Mouse (Mus musculus) gastrocnemius, adult 2 months (tissue): ENCODE measurements at regions not wholly inside any gene's neighbourhood (a gene's known extent, or its start where the extent isn't known, plus 50 kb on each side); places are given as distances from the start of the nearest gene placed in this dataset.

Experiments
- DNase-seq: peaks from one replicate; pipeline ENCODE4 v3.0.0; 2022
- H3K27ac ChIP-seq: fragments of 200-600 bp; 2 replicates; pipeline ENCODE4 v1.8.1; 2022; ENCODE audit warnings: mild to moderate bottlenecking
- H3K4me3 ChIP-seq: fragments of 200-600 bp; 2 replicates; pipeline ENCODE4 v1.8.1; 2022; ENCODE audit warnings: mild to moderate bottlenecking, moderate library complexity
- CTCF ChIP-seq: fragments of 200-600 bp; IDR thresholded peaks from 2 replicates; pipeline ENCODE4 v1.8.1; 2022; ENCODE audit warnings: antibody characterized with exemption, mild to moderate bottlenecking, moderate library complexity
- intact Hi-C: fragments of 180-260 bp; cut with DNase I; formaldehyde crosslinking; loops from one replicate; pipeline ENCODE4 v1.15.1; 2025

DNA sequence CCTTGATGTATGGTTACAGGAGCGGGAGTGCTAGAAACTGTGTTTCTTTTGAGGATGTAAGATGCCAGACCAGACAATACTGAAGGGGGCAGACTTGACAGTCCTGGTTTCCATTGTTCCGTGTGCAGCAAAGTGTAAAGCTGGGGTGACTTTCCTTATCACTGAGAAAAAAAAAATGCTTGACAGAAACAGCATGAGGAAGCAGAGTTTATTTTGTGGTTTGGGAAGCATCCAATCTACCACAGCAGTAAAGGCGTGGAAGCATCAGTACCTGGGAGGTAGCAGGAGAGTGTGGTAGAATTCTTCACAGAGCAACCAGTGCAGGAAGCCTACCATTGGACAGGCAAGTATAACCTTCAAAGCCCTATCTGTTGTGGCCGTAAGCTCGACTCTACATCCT is 322.3 kb downstream of the Mycn start:
- intact Hi-C loops = no loop called here
- DNase-seq = no peak
- H3K27ac ChIP-seq = no peak overlapping the region
- H3K4me3 ChIP-seq = no peak overlapping the region
- TF ChIP-seq CTCF = no peak

DNA sequence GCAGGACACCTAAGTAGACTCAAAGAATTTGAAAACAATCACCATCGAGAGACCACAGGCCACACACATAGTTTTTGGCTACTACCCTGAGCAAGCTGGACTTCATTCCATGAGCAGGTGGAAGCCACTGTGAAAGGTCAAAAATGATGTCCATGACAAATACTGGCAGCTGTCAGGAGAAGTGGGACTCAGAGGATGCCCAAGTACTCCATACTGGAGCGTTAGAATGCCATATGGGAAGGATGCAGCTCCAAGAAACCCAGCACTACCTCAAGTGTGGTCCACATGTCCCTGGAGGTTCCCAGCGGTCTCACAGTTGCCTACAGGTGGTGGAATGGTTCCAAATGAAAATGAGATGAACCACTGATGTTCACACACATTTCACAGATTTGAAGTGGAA is 329.2 kb downstream of the Mycn start:
- no peak overlapping the region for H3K27ac ChIP-seq
- DNase-seq = no peak
- no peak overlapping the region for H3K4me3 ChIP-seq
- TF ChIP-seq CTCF = no peak
- intact Hi-C loops = no loop called here

GRCm38 (mm10) chr12:12610861-12611260 is 330.9 kb downstream of the Mycn start:
- intact Hi-C loops = no loop called here
- H3K27ac ChIP-seq = no peak overlapping the region
- DNase-seq = no peak
- H3K4me3 ChIP-seq = no peak overlapping the region
- no peak for TF ChIP-seq CTCF

GRCm38 (mm10) chr12:12607995-12608394 is 333.7 kb downstream of the Mycn start:
- Histone ChIP-seq H3K4me3 (no peak overlapping the region), H3K27ac (no peak overlapping the region)
- intact Hi-C loops = no loop called here
- no peak for DNase-seq
- TF ChIP-seq CTCF = no peak

DNA sequence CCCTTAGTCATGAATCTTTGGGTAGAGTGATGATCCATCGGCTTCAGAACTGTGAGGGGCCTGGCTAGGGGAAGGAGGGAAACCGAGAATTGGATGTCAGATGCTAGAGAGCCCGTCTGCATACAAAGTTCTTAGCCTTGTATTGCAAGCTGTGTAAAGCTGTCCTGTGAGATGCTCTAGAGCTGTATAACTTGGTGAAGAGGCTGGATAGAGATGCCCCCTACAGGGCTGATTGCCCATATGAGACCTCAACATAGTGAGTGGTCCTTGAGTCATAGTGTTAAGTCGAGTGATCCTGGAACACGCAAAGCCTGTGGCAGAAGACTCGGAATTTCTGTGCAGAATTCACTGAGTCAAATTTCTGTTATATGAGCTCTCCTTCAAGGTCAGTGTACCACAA is 334.8 kb downstream of the Mycn start:
- Histone ChIP-seq H3K4me3 (no peak overlapping the region), H3K27ac (no peak overlapping the region)
- no peak for TF ChIP-seq CTCF
- intact Hi-C loops = no loop called here
- no peak for DNase-seq

DNA sequence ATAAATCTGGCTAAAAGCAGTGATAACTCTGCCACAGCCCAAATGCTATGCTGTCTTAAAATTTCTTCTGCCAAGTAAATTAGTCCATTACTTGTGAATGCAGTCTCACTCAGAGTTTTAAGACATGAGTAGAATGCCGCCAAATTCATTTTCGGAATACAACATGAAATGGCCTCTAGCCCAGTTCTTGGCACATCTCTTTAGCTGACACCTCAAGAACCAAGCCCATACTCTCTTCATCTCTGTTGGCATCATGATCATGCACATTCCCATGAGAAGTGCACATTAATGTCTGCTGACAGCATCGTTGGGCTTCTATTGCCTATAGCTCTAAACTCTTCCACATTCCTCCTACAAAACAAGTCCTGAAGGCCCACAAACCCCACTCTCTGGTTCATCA is 336.2 kb downstream of the Mycn start:
- DNase-seq = no peak
- TF ChIP-seq CTCF = no peak
- H3K27ac ChIP-seq = no peak overlapping the region
- intact Hi-C loops = no loop called here
- H3K4me3 ChIP-seq = no peak overlapping the region

- H3K27ac ChIP-seq = no peak overlapping the region
- DNase-seq = no peak
- no peak overlapping the region for H3K4me3 ChIP-seq
- intact Hi-C loops = no loop called here
- TF ChIP-seq CTCF = no peak
Observed at GRCm38 (mm10) chr12:12601362-12601761, 339.4 kb downstream of the Fam49a start.

GRCm38 (mm10) chr12:12595399-12595798 is 333.5 kb downstream of the Fam49a start:
- intact Hi-C loops = no loop called here
- Histone ChIP-seq H3K27ac (no peak overlapping the region), H3K4me3 (no peak overlapping the region)
- no peak for TF ChIP-seq CTCF
- DNase-seq = no peak

DNA sequence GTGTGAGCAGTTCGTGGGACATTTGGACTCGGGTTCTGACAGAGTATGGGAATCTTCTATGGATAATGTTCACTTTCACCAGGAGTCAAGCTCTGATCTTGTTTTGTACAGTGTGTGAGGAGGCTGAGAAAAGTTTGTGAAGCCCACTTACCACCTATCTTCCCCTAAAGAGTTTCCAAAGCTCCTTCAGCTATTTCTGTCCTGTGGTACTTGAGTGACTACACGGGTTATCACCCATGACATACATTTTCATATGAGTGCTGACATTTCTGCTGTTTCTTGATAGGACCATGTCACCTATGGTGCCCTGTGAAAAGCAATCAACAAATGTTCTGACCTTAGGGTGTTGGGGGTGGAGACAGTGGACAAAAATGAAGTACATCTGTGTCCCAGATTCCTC is 332.6 kb downstream of the Fam49a start:
- no peak for TF ChIP-seq CTCF
- Histone ChIP-seq H3K4me3 (no peak overlapping the region), H3K27ac (no peak overlapping the region)
- intact Hi-C loops = no loop called here
- DNase-seq = no peak

DNA sequence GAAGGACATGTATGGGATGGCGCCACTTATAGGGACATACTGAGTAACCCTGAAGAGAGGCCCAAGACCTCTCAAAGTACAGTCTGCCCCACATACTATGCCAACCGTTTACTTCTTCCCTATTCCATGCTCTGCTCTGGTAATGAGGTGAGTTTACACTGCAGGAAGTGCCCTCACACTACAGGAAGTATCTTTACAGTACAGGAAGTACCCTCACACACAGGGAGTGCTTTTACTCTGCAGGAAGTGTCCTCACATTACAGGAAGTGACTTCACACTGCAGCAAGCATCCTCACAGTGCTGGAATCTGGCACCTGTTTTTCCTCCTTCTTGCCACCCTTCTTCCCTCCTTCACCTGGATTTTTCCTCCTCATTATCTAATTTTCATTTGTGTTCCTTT is 331.4 kb downstream of the Fam49a start:
- no peak overlapping the region for H3K4me3 ChIP-seq
- intact Hi-C loops = no loop called here
- no peak overlapping the region for H3K27ac ChIP-seq
- DNase-seq = no peak
- no peak for TF ChIP-seq CTCF

- intact Hi-C loops = no loop called here
- TF ChIP-seq CTCF = no peak
- no peak overlapping the region for H3K4me3 ChIP-seq
- H3K27ac ChIP-seq = no peak overlapping the region
- DNase-seq = no peak
Observed at GRCm38 (mm10) chr12:12590753-12591291, 328.9 kb downstream of the Fam49a start.

DNA sequence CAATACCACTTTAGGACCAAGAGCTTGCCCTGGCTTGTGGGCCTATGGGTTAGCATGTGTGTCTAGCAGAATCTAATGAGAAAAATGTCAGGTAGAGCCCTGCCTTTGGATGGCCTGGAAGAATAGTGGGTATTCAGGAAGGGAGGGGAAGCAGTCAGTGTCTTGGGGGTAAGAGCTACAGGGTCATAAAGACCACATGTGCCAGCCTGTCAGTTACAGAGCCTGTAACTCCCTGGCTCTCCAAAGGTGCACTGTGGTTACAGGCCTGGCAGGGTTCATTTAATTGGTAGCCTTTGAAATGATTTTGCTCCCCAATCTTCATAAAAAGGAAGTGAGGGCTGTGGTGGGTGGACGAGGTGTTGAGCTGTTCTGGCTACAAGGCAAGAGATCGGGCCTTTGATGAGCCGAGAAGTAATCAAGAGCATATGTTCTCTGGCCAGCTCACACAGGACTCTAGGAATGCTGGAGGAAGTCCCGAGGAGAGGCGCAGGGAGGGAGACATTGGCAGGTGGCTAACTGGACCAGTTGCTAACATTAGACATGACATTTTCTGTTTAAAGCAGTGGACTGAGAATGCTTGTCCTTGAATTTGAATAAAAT is 326.9 kb downstream of the Fam49a start:
- H3K4me3 ChIP-seq = no peak overlapping the region
- peak; percentile 30 for DNase-seq
- peak overlapping the region; percentile 24; the same call in 1 of the 2 replicates for H3K27ac ChIP-seq
- no peak for TF ChIP-seq CTCF
- intact Hi-C loops = no loop called here

DNA sequence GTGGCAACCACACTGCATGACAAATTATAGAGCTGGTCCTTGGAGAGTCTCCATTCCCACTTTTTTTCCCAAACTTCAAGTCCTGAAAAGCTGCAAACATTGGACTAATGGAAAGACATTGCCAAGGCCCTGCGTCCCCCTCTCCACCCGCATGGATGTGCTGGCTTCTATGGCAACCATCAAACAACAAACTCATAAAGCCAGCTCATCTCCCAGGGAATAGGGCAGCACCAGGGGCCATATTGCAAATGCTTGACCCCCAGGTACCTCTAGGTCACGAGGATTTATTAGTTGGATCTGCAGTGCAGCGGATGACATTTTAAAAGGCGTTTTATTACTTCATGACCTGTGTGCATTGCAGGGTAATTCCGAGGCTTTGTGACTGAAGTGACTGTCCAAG is 324.5 kb downstream of the Fam49a start:
- Histone ChIP-seq H3K27ac (no peak overlapping the region), H3K4me3 (no peak overlapping the region)
- intact Hi-C loops = no loop called here
- no peak for DNase-seq
- no peak for TF ChIP-seq CTCF

DNA sequence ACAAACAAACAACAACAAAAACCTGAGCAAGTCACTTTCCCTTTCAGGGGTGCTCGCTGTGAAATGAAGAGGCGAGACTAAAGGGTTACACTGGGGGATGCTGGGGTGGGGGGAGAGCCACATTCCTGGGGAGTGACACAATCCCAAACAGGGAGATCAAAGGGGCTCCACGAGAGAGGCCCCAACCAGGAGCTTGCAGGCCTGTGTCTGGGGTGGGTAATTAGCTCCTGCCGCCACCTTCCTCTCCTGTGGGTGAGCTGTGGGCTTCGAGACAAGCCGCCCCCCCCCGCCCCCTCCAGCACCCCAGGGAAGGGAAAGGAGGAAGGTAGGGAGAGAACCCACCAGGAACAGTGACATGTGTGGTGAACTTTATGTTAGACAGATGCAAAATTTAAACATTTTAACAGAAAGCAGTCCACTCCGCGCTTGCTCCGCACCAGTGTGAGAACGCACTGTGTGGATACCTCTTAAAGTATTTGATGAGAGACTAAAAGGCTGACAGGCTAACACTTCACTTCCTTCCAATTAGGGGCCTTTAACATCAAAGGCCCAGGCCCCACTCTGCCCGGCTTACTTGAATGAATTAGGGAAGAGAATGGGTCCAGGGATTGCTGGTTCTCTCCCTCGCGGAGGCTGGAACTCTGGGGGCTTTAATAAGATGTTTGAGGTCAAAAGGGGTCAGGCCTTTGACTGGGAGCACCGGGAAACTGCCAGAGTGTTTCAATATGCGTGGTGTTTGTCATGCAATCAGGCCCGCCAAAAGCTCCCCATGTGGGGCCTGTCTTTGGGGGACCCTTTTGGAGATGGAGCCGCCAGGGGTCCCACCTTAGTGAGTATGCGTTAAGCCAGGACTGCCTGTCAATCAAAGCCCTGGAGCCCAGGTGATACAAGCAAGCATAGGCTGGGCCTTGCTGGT is 319.6 kb downstream of the Fam49a start:
- TF ChIP-seq CTCF = no peak
- H3K27ac ChIP-seq = no peak overlapping the region
- no peak overlapping the region for H3K4me3 ChIP-seq
- intact Hi-C loops = no loop called here
- DNase-seq = no peak
